Mouse (Mus musculus) G1E (cell line): ENCODE measurements around the gene 4930426L09Rik. TPM values are rescaled to one million over a fixed set of nuclear protein-coding genes. Genes with fewer than 3 reads are reported as not detected.

Source experiments
- ATAC-seq: 2 replicates; pipeline ENCODE4 v1.8.0; 2016; ENCODE audit warnings: mild to moderate bottlenecking; ENCODE audit not compliant: insufficient number of reproducible peaks, poor library complexity, low FRiP score, severe bottlenecking; ENCODE audit errors: extremely low read depth
- DNase-seq: peaks from one replicate; pipeline ENCODE4 v3.0.0; 2012; ENCODE audit warnings: low spot score
- H3K27me3 ChIP-seq: 2 replicates; pipeline ENCODE4 v1.6.1; 2012; ENCODE audit warnings: mild to moderate bottlenecking, low read length, inconsistent platforms; ENCODE audit not compliant: insufficient read depth
- H3K36me3 ChIP-seq: replicated peaks from 2 replicates; pipeline ENCODE3; 2012; ENCODE audit warnings: mild to moderate bottlenecking, inconsistent platforms
- H3K4me1 ChIP-seq: 2 replicates; pipeline ENCODE4 v1.6.1; 2012; ENCODE audit warnings: low read depth, low read length, inconsistent platforms, mixed read lengths; ENCODE audit not compliant: insufficient read depth
- H3K4me3 ChIP-seq: 2 replicates; pipeline ENCODE4 v1.5.1; 2012; ENCODE audit warnings: low read depth, mild to moderate bottlenecking, inconsistent platforms, low read length, moderate library complexity, mixed read lengths
- H3K9me3 ChIP-seq: replicated peaks from 2 replicates; pipeline ENCODE4 v1.6.1; 2012; ENCODE audit warnings: inconsistent platforms
- CTCF ChIP-seq: IDR thresholded peaks from 2 replicates; pipeline ENCODE4 v1.5.1; 2012; ENCODE audit warnings: low read depth, low read length, inconsistent platforms, mixed read lengths
- GATA1 ChIP-seq: IDR thresholded peaks from 2 replicates; pipeline ENCODE4 v1.6.1; 2012; ENCODE audit warnings: borderline replicate concordance, low read length, inconsistent platforms, mixed read lengths
- GATA2 ChIP-seq: IDR thresholded peaks from 2 replicates; pipeline ENCODE4 v1.6.1; 2012; ENCODE audit warnings: low read depth, low read length, inconsistent platforms, borderline replicate concordance
- POLR2AphosphoS5 ChIP-seq: IDR thresholded peaks from 2 replicates; pipeline ENCODE4 v1.6.1; 2012; ENCODE audit warnings: low read depth, low read length, inconsistent platforms; ENCODE audit not compliant: insufficient replicate concordance
- TAL1 ChIP-seq: conservative IDR thresholded peaks from 2 replicates; pipeline ENCODE4 v1.6.1; 2012; ENCODE audit warnings: low read depth, low read length, inconsistent platforms, mixed read lengths
- polyA plus RNA-seq: library from polyadenylated mRNA; stranded (reverse); fragments of >175 nt; gene quantifications from 2 replicates; pipeline ENCODE4 v1.2.3, GENCODE M21; 2012
- total RNA-seq, 2 experiments: library from RNA; stranded (forward) in 1 of 2; stranded (reverse) in 1 of 2; fragments of 200-1000 nt in 1 of 2; fragments of >200 nt in 1 of 2; fragmentation: Nextera tagmentation in 1 of 2; gene quantifications; 2 replicates each; pipeline ENCODE4 v1.2.3; 2014 to 2017

Gene 4930426L09Rik
- total and polyA plus RNA-seq, 3 experiments = 0.36 to 8.7 (median 1.6) TPM

- ATAC-seq (peak; percentile 98), DNase-seq (peak; percentile 72)
- no peaks in the 10 kb centered on the region for H3K9me3 ChIP-seq
- no peak overlapping the region; the same call in 1 of the 2 replicates for H3K4me3 ChIP-seq
- no peak for TF ChIP-seq GATA1
- TF ChIP-seq TAL1 = peak; percentile 93
- no peak for TF ChIP-seq CTCF
- TF ChIP-seq GATA2 = no peak
- TF ChIP-seq POLR2AphosphoS5 = no peak
- H3K36me3 ChIP-seq = no peaks in the 10 kb centered on the region
- H3K4me1 ChIP-seq = peaks cover 70% of the 10 kb centered on the region
- no peaks in the 10 kb centered on the region for H3K27me3 ChIP-seq
Measured at GRCm38 (mm10) chr2:19011443-19011842, 13.3 kb downstream of the 4930426L09Rik start.

GRCm38 (mm10) chr2:19016348-19016747, 18.2 kb downstream of the 4930426L09Rik start:
- DNase-seq (no peak), ATAC-seq (no peak)
- H3K4me1 ChIP-seq = peaks cover 52% of the 10 kb centered on the region
- no peak overlapping the region for H3K4me3 ChIP-seq
- no peaks in the 10 kb centered on the region for H3K27me3 ChIP-seq
- H3K36me3 ChIP-seq = no peaks in the 10 kb centered on the region
- TF ChIP-seq TAL1 = no peak
- no peak for TF ChIP-seq CTCF
- no peak for TF ChIP-seq GATA2
- no peak for TF ChIP-seq GATA1
- TF ChIP-seq POLR2AphosphoS5 = no peak
- no peaks in the 10 kb centered on the region for H3K9me3 ChIP-seq

- Histone ChIP-seq H3K4me3 (no peak overlapping the region), H3K36me3 (no peaks in the 10 kb centered on the region)
- ATAC-seq = peak; percentile 68
Measured at GRCm38 (mm10) chr2:19016839-19017238, 18.7 kb downstream of the 4930426L09Rik start.

GRCm38 (mm10) chr2:19018034-19018433, 19.9 kb downstream of the 4930426L09Rik start:
- H3K4me3 ChIP-seq = no peak overlapping the region
- DNase-seq (no peak), ATAC-seq (no peak)
- peaks cover 55% of the 10 kb centered on the region for H3K4me1 ChIP-seq
- no peaks in the 10 kb centered on the region for H3K27me3 ChIP-seq
- H3K9me3 ChIP-seq = no peaks in the 10 kb centered on the region
- H3K36me3 ChIP-seq = no peaks in the 10 kb centered on the region
- TF ChIP-seq GATA2 = no peak
- no peak for TF ChIP-seq GATA1
- no peak for TF ChIP-seq TAL1
- no peak for TF ChIP-seq POLR2AphosphoS5
- TF ChIP-seq CTCF = no peak

More at GRCm38 (mm10) chr2:19016839-19017238, 18.7 kb downstream of the 4930426L09Rik start:
- no peak for DNase-seq
- H3K27me3 ChIP-seq = no peaks in the 10 kb centered on the region
- H3K4me1 ChIP-seq = peaks cover 52% of the 10 kb centered on the region
- no peaks in the 10 kb centered on the region for H3K9me3 ChIP-seq
- TF ChIP-seq POLR2AphosphoS5 (no peak), TAL1 (no peak), GATA2 (no peak), CTCF (no peak), GATA1 (no peak)

- no peak for TF ChIP-seq TAL1
- TF ChIP-seq CTCF = no peak
- TF ChIP-seq POLR2AphosphoS5 = no peak
- TF ChIP-seq GATA1 = no peak
- TF ChIP-seq GATA2 = no peak
- Histone ChIP-seq H3K4me3 (no peak overlapping the region), H3K27me3 (no peaks in the 10 kb centered on the region), H3K36me3 (no peaks in the 10 kb centered on the region), H3K4me1 (peaks cover 26% of the 10 kb centered on the region), H3K9me3 (no peaks in the 10 kb centered on the region)
- ATAC-seq = no peak
- DNase-seq = no peak
Measured at GRCm38 (mm10) chr2:19024807-19025206, 26.7 kb downstream of the 4930426L09Rik start.

GRCm38 (mm10) chr2:19037430-19037829, 39.3 kb downstream of the 4930426L09Rik start:
- no peaks in the 10 kb centered on the region for H3K9me3 ChIP-seq
- no peak for ATAC-seq
- no peak for TF ChIP-seq GATA1
- TF ChIP-seq POLR2AphosphoS5 = no peak
- no peak for TF ChIP-seq TAL1
- no peak for TF ChIP-seq CTCF
- TF ChIP-seq GATA2 = no peak
- peaks cover 7% of the 10 kb centered on the region for H3K27me3 ChIP-seq
- H3K4me1 ChIP-seq = peaks cover 5% of the 10 kb centered on the region; the same call in 1 of the 2 replicates
- no peaks in the 10 kb centered on the region for H3K36me3 ChIP-seq
- H3K4me3 ChIP-seq = no peak overlapping the region
- no peak for DNase-seq
